Mouse (Mus musculus) liver, adult (tissue): ENCODE data around the gene Hyal3.

ENCODE experiments used
- GATA4 ChIP-seq: IDR thresholded peaks from 2 replicates; pipeline ENCODE4 v1.6.1; 2014; ENCODE audit warnings: mild to moderate bottlenecking, low read length; ENCODE audit not compliant: insufficient replicate concordance

Gene Hyal3

GRCm38 (mm10) chr9:107596619-107597569 lies 16.3 kb downstream of the Hyal3 start:
- TF ChIP-seq GATA4, result no peak

- TF ChIP-seq GATA4, result no peak
Measured at GRCm38 (mm10) chr9:107598385-107598784, 17.8 kb downstream of the Hyal3 start.

GRCm38 (mm10) chr9:107599433-107599832 lies 18.8 kb downstream of the Hyal3 start:
- TF ChIP-seq GATA4, result no peak

- no peak for TF ChIP-seq GATA4
Measured at GRCm38 (mm10) chr9:107599842-107600241, 19.2 kb downstream of the Hyal3 start.

- no peak for TF ChIP-seq GATA4
Measured at GRCm38 (mm10) chr9:107600745-107601144, 20.1 kb downstream of the Hyal3 start.

GRCm38 (mm10) chr9:107601275-107601674 lies 20.7 kb downstream of the Hyal3 start:
- TF ChIP-seq GATA4, result no peak

- TF ChIP-seq GATA4, result no peak; the same call in 1 of the 2 replicates
Measured at GRCm38 (mm10) chr9:107602068-107602648, 21.5 kb downstream of the Hyal3 start.

- no peak for TF ChIP-seq GATA4
Measured at GRCm38 (mm10) chr9:107603251-107603650, 22.6 kb downstream of the Hyal3 start.

- no peak for TF ChIP-seq GATA4
Measured at GRCm38 (mm10) chr9:107605041-107605661, 24.5 kb downstream of the Hyal3 start.

- TF ChIP-seq GATA4, result no peak
Measured at GRCm38 (mm10) chr9:107606591-107606990, 26.0 kb downstream of the Hyal3 start.

- TF ChIP-seq GATA4, result no peak
Measured at GRCm38 (mm10) chr9:107607036-107607435, 26.4 kb downstream of the Hyal3 start.

- TF ChIP-seq GATA4, result no peak
Measured at GRCm38 (mm10) chr9:107607653-107608245, 27.1 kb downstream of the Hyal3 start.

- no peak for TF ChIP-seq GATA4
Measured at GRCm38 (mm10) chr9:107608741-107609432, 28.3 kb downstream of the Hyal3 start, which contains the start of gene Sema3b. Gene Sema3b, minus strand, starts transcription at chr9:107609229.

GRCm38 (mm10) chr9:107609433-107609830 lies 28.8 kb downstream of the Hyal3 start:
- TF ChIP-seq GATA4, result no peak

GRCm38 (mm10) chr9:107611456-107612190 lies 31.0 kb downstream of the Hyal3 start:
- TF ChIP-seq GATA4, result no peak
